Mouse (Mus musculus) CH12F3 (cell line): ENCODE data around the gene Klk15.
"Not testable (repeated sequence)": the region's sequence is repeated elsewhere in the genome, so short reads cannot be mapped to it uniquely, and the experiment has no call there.

Experiments used
- in situ Hi-C: fragments of 300-500 bp; cut with MboI; formaldehyde crosslinking; loops from 2 replicates; pipeline ENCODE4 v1.14.3; 2020; ENCODE audit warnings: low sequenced_read_pairs

Klk15 gene

DNA sequence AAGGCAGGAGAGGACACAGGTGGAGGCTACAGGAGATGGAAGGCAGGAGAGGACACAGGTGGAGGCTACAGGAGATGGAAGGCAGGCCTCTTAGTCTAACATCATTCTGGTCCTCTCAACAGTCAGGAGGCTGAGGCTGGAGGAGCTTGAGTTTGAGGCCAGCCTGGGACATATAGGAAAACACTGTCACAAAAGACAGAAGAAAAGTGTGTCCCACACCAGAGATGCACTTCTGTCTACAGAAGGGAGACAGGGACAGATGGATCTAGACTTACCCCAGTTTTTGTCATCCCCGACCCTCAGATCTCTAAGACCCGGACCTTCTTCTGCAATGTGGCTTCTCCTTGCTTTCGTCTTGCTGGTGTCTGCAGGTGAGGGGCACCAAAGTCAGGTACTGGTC, at the start of gene Klk15:
TSS of gene Klk15 (plus strand) at position 301 of the 400 bp plus-strand sequence.
- in situ Hi-C loops, result no loop called here

- in situ Hi-C loops, result no loop called here
These were observed 42.2 kb upstream of the Klk15 start for GRCm38 (mm10) chr7:43891365-43891764.

- in situ Hi-C loops, result no loop called here
These were observed 41.8 kb upstream of the Klk15 start for GRCm38 (mm10) chr7:43891788-43892187.

- in situ Hi-C loops, result no loop called here
These were observed 38.7 kb upstream of the Klk15 start for GRCm38 (mm10) chr7:43894836-43895235.

- in situ Hi-C loops, result no loop called here
These were observed 18.7 kb upstream of the Klk15 start for GRCm38 (mm10) chr7:43914821-43915220.

DNA sequence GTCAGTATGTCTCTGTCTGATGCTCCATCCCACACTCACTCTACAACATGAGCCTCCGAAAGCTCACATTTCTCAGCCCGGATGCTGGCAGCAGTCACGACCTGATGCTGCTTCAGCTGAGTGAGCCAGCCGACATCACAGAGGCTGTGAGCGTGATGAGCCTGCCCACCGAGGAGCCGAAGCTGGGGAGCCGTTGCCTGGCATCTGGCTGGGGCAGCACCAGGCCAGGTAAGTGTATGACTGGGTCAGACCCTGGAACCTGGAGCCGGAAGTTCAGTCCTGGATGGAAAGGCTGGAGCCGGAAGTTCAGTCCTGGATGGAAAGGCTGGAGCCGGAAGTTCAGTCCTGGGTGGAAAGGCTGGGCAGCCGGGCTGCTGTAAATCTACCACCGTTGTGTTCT, 15.1 kb upstream of the Klk15 start:
- in situ Hi-C loops, result no loop called here

GRCm38 (mm10) chr7:43918871-43919270, 14.7 kb upstream of the Klk15 start:
- in situ Hi-C loops, result no loop called here

DNA sequence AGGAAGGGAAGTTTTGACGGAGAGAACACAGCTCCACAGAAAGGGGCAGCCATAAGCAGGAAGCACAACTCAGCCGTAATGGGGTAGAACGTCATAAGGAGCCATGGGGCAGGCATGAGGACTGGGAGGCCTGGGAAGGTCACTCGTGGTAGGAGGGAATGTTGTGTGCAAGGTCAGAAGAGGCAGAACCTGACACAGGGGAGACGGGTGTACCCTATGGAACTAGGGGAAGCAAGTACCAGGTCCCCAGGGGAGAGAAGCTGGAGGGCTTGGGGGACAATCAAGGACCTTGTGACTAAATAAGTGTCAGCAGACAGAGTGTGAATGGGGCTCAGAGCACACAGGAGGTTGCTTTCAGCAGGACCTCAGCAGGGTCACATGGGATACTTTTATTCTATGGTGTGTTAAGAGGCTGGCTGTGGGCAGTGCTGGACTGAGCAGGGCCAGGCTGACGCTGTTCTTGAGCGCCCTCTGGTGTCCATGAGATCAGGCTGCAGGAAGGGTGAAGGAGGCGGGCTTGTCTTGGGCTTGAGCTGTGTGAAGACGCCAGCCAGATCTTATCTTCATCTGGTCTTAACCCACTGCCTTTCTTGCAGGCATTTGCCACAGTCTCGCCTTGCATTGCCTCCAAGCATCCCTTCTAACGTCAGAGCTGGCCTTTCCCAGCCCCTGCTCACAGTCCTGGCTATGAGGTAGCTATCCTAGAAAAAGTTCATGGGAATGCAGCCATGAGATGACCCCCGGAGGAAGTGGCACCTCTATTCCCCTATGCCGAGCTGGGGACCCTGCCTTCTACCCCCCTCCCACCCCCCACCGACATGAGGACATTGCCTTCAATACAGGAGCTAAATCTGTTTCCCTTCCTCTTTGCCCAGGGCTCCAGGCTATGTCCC, 13.7 kb upstream of the Klk15 start:
- in situ Hi-C loops, result no loop called here

GRCm38 (mm10) chr7:43920582-43920981, 13.0 kb upstream of the Klk15 start:
- in situ Hi-C loops, result no loop called here

- in situ Hi-C loops, result no loop called here
These were observed 12.5 kb upstream of the Klk15 start for GRCm38 (mm10) chr7:43921087-43921486.

DNA sequence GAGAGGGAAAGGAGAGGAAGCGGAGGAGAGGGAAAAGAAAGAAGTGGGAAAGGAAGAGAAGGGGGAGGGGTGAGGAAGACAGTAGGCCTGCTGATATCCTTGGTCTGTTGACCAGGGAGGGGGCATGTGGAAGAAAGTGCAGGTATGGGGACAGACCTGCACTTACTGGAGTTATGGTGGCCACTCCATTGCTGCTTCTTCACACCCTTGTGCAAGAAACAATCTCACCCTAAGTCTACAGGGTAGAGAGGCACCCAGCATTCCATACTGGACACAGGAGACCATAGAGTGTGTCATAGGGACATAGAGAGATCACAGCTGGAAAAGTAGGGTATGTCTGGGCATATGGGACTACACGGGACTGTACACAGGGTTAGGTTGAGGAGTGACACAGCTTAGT, 11.6 kb upstream of the Klk15 start:
- in situ Hi-C loops, result no loop called here

GRCm38 (mm10) chr7:43925985-43926384, 7.6 kb upstream of the Klk15 start:
- in situ Hi-C loops, result no loop called here

- in situ Hi-C loops, result no loop called here
These were observed 5.0 kb upstream of the Klk15 start for GRCm38 (mm10) chr7:43928521-43928920.

DNA sequence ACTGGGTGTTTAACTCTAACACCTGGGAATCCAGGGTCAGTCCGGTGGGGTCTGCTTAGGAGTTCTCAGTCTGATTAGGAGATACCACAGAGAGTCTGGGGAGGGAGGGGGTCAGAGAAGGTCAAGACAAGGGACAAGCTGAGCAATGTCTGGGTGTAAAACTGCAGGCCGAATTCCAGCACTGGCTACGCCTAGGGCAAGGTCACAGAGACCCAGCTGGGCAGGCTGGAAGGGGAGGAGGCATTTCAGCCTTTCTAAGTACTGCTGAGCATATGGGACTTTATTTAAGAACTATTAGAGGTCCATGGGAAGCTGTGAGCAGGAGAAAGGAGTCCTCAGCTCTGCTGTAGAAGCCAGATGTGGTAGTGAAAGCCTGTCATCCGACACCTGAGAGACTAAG, 1.2 kb upstream of the Klk15 start:
- in situ Hi-C loops, result no loop called here

GRCm38 (mm10) chr7:43934747-43935146, 1.2 kb downstream of the Klk15 start:
- in situ Hi-C loops, result no loop called here

DNA sequence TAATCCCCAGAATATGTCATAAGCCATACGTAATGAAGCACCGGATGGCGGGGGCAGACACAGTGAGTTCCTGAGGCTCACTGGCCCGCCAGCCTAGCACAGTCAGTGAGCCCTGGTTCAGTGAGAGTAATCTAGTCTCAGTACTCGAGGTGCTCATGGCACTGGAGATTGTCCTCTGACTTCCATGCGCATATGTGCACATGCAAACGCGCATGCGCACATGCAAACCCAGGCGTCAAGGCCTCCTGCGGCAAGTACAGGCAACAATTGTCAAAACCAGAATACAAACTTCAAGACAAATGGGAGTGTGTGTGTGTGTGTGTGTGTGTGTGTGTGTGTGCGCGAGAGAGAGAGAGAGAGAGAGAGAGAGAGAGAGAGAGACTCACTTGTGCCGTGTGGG, 3.0 kb downstream of the Klk15 start:
- in situ Hi-C loops, result no loop called here

GRCm38 (mm10) chr7:43942293-43942692, 8.8 kb downstream of the Klk15 start:
- in situ Hi-C loops, result not testable (repeated sequence)

DNA sequence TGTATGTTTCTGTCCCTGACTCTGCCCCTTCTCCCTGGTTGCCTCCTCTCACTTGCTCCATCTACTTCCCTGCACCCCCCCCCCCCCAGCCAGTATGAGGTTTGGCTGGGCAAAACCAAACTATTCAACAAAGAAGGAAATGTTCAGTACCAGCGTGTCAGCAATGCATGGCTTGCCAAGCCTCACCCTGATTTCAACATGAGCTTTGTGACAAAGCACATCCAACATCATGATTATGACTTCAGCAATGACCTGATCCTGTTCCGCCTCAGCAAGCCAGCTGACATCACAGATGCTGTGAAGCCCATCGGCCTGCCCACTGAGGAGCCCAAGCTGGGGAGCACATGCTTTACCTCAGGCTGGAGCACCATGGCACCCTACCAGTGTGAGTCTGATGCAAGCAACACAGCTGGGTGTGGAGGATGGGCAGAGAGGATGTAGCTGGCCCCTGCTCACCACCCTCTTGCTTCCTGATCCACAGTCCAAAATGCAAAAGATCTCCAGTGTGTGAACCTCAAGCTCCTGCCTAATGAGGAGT, 11.3 kb downstream of the Klk15 start:
- in situ Hi-C loops, result no loop called here

DNA sequence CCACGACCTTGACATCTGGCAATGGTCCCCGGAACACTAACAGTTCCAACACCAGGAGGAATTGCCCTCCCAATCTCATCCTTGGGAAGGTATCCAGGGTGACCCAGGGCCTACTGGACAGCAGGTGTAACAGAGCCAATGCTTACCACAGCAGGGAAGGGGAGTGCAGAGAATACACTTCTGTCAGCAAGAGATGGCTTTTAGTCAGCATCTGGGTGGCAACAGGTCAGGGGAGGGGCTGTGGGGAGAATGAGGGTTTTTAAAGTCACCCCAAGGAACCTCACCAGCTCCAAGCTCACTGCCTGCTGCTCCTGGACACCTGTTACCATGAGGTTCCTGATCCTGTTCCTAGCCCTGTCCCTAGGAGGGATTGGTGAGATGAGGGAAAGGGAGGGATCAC, 16.8 kb downstream of the Klk15 start, which contains the start of gene Klk1b8:
TSS of gene Klk1b8 (plus strand) at position 301 of the 400 bp plus-strand sequence.
- in situ Hi-C loops, result no loop called here

GRCm38 (mm10) chr7:43952703-43953102, 19.2 kb downstream of the Klk15 start:
- in situ Hi-C loops, result no loop called here

DNA sequence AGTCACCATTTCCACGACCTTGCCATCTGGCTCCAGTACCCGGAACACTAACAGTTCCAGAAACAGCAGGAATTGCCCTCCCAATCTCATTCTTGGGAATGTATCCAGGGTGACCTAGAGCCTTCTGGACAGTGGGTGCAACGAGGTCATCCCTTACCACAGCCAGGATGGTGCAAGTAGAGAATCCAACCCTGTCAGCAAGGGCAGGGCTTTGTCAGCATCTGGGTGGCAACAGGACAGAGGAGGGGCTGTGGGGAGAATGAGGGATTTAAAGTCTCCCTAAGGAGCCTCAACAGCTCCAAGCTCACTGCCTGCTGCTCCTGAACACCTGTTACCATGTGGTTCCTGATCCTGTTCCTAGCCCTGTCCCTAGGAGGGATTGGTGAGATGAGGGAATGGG, 32.9 kb downstream of the Klk15 start, which contains the start of gene Klk1b1:
TSS of gene Klk1b1 (plus strand) at position 301 of the 400 bp plus-strand sequence.
- in situ Hi-C loops, result no loop called here

DNA sequence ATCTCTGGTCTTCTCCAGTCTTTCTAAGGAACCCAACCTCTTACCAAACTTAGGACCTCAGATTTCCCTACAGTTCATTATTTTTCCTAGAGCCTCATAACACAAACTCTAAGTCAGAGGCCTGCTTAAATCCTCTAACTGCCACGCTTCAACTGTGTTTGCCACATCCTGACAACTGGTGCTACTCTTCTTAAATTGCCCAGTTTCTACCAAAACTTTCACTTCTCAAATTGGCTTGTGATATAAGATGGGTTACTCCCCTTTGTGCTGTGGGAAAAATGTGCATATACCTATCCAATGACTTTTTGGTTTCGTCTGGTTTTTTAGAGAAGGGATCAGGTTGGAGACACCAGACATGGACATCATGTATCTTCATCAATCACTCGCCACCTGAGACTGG, 33.5 kb downstream of the Klk15 start:
- in situ Hi-C loops, result no loop called here
